Mouse (Mus musculus) adipose tissue, adult 10 weeks (tissue): ENCODE data around the gene Tmem246. TPM values are rescaled to one million over a fixed set of nuclear protein-coding genes. Genes with fewer than 3 reads are reported as not detected.

Experiments
- polyA plus RNA-seq: library from polyadenylated mRNA; stranded (reverse); fragments of 350-450 nt; fragmentation: Illumina TruSeq; extraction: RNeasy Lipid Tissue Mini Kit (QIAGEN cat#74804); gene quantifications from one replicate; pipeline ENCODE4 v1.2.3, GENCODE M21; 2014; ENCODE audit warnings: low read depth, low replicate concordance

Gene Tmem246
- 3.7 TPM for polyA plus RNA-seq

DNA sequence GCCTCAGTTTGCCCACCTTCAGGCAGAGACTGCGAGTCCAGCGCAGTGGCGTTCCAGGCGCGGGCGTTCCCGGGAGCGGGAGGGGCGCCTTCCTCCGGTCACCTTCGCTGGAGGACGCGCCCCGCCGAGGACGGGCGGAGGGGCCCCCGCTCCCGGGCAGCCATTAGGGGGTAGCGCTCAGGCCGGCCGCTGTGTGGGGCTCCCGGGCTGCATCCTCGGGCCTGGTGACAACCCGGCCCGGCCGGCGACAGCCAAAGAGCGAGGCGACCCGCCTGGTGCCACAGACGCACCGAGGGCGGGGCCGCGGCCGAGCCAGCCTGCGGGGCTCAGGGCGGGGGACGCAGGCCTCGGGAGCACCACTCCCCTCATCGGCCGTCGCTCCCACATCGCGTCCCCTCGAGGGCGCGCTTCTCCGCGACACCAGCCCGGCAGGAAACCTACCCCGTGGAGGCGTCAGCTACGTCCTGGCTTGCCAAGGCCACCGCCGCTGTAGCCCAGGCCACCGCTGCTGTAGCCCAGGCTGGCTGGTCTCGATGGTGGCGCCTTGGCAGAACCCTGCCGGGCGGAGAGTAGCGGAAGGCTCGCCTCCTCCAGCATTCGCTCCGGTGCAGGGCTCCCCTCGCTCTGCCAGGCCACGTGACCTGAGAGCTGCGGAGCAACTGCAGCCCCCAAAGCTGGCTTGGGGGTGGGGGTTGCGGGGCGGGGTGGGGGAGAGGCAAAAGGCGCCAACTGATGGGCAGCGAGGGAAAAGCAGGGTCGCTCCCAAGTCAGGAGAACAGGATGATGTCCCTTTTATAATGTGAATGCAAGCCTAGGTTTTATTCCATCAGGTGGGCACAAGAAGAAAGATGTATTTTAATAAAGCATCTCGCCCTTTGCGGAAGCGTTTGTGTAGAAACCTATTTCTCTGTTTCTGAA lies at the start of gene Tmem246:
Gene Tmem246 (minus strand): TSS at position 694 of the 918 bp plus-strand sequence.

DNA sequence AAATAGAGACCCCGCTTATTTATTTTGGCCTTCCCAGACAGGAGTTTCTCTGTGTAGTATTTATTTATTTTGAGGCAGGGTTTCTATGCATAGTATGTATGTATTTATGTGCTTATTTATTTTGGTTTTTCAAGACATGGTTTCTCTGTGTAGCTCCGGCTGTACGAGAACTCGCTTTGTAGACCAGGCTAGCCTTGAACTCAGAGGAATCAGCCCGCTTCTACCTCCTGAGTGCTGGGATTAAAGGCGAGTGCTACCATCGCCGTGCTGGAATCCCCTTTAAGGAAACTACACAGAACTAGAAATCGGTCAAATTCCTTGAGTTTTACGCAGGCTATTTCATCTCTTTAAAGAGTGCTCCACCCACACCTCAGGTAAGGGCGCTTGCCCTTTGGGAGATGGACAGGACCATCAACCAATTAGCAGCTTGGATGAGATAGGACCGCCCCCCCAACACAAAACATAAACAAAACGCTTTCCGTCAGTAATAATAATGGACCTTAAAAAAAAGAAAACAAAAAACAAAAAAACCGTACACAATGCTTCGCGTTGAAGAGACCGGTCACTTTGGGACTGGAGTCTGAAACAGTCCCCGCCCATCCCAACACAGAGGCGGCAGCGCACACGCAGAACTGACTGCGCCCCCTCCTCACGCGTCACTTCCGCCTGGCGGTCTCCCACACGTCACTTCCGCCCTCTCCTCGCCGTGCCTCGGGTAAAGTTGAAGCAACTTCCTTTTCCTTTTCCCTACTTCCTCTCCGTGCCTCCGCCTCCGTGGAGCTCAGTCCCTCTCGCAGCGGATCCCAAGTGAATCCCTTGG lies 33.9 kb upstream of the Tmem246 start, which contains the start of gene Rnf20:
Gene Rnf20 (plus strand): TSS at position 688 of the 820 bp plus-strand sequence.

DNA sequence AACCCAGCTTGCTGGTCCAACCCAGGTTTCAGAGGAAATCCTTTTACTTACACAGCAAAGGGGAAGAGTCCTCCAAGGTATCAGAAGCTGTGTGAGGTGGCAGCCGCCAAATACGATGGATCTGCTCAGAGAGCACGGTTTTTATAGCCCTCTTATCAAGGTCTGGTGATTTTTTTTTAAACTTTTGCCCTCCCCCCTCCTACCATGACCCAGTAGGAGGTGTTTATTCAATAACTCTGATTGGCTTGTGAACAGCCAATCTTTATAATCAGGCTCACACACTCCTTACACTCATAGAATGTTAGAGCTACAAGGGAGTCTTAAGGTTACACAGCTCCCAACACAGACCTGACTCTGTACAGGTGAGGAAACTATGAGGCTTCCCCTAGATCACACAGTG lies 48.3 kb downstream of the Tmem246 start, which contains the start of gene Aldob:
Gene Aldob (minus strand): TSS at position 164 of the 400 bp plus-strand sequence.

Other genes with a start within 250 kb of the Tmem246 start
- 0.51 TPM for gene Acnat2, start 189.7 kb downstream of the Tmem246 start, polyA plus RNA-seq
- 3.6 TPM for gene Acnat1, start 124.0 kb downstream of the Tmem246 start, polyA plus RNA-seq
- not detected for gene Baat, start 91.3 kb downstream of the Tmem246 start, polyA plus RNA-seq
- 26.8 TPM for gene Mrpl50, start 76.8 kb downstream of the Tmem246 start, polyA plus RNA-seq
- 12.2 TPM for gene Zfp189, start 76.7 kb downstream of the Tmem246 start, polyA plus RNA-seq
- gene Aldob, start 48.3 kb downstream of the Tmem246 start, polyA plus RNA-seq, result 7.7 TPM
- 34.3 TPM for gene Rnf20, start 34.1 kb upstream of the Tmem246 start, polyA plus RNA-seq
- gene Ppp3r2, start 84.1 kb upstream of the Tmem246 start, polyA plus RNA-seq, result 5.1 TPM
- not detected for gene Grin3a, start 247.9 kb upstream of the Tmem246 start, polyA plus RNA-seq